ENCODE assay signal across 20 mouse cellular contexts in genomic region chr14:27243585-27243984, GRCm38 (mm10).
DNase-seq lines count a peak whose midpoint lies in the region; ATAC-seq lines count a peak whose summit lies in the region.
"Had no signal": no experiment of that assay in that cellular context is flagged by ENCODE, and none has a peak within 500 bp of the region (broad histone marks: within the 10 kb centered on the region; RNA-seq: fewer than 3 reads in every experiment).

No protein-coding gene starts in this region.

- no peak for ATAC-seq in megakaryocyte-erythroid progenitor cell, adult 5-6 weeks (replicated peaks; ENCODE audit: low FRiP score, low TSS enrichment, poor library complexity, severe bottlenecking)
- ATAC-seq: forebrain, embryonic 15.5 days; hindbrain, postnatal 0 days; inflammation-experienced regulatory T-cells, adult 6 months; intestine, embryonic 16.5 days had no signal

- DNase-seq in cerebellum, adult 11-12 months = peak; percentile 43
- DNase-seq in cerebellum, adult 8-10 months = no peak
- peak; percentile 46 for DNase-seq in cerebellum, adult 9-11 months
- DNase-seq in cerebellum, adult 9-10 months = no peak
- DNase-seq in cerebellum, postnatal 25 days = peak; percentile 29 to 51
- DNase-seq: adrenal gland, postnatal 10 days; adrenal gland, postnatal 36 days; B cell, adult 2 months; embryo, embryonic 11 days; gastrocnemius, postnatal 14 days; heart, adult 11 months; heart, postnatal 14 days; heart, postnatal 4 days; kidney, adult 18-20 months; kidney, adult 9 months had no signal

Comparison
In these comparisons a context has a peak if more than half of its experiments do, and no peak if none do; other contexts are left out.
1. DNase-seq: peak in cerebellum, adult 11-12 months (single experiment), cerebellum, adult 9-11 months (single experiment) and cerebellum, postnatal 25 days (2 of 2); none in cerebellum, adult 8-10 months (single experiment) and cerebellum, adult 9-10 months (single experiment).